Mouse (Mus musculus) lung, embryonic 15.5 days (tissue): ENCODE measurements around the gene Spns3. TPM values are rescaled to one million over a fixed set of nuclear protein-coding genes. Genes with fewer than 3 reads are reported as not detected.

Experiments
- ATAC-seq: fragments of 200-750 bp; cut with Nextera tagmentation; 2 replicates; pipeline ENCODE4 v1.8.0; 2017; ENCODE audit warnings: moderate number of reproducible peaks, borderline replicate concordance; ENCODE audit not compliant: low FRiP score, low TSS enrichment; ENCODE audit errors: extremely low read depth
- H3K27ac ChIP-seq: fragments of 300-500 bp; sonication (generic); 2 replicates; pipeline ENCODE4 v1.5.1; 2015; ENCODE audit warnings: moderate library complexity, mild to moderate bottlenecking, inconsistent platforms
- H3K27me3 ChIP-seq: fragments of 300-500 bp; sonication (generic); 2 replicates; pipeline ENCODE4 v1.6.1; 2015; ENCODE audit warnings: inconsistent platforms
- H3K36me3 ChIP-seq: fragments of 300-500 bp; sonication (generic); 2 replicates; pipeline ENCODE4 v1.6.1; 2015; ENCODE audit warnings: inconsistent platforms
- H3K4me1 ChIP-seq: fragments of 300-500 bp; sonication (generic); 2 replicates; pipeline ENCODE4 v1.6.1; 2015; ENCODE audit warnings: inconsistent platforms
- H3K4me2 ChIP-seq: fragments of 300-500 bp; sonication (generic); 2 replicates; pipeline ENCODE4 v1.6.1; 2015; ENCODE audit warnings: inconsistent platforms, mild to moderate bottlenecking, moderate library complexity
- H3K4me3 ChIP-seq: fragments of 300-500 bp; sonication (generic); 2 replicates; pipeline ENCODE4 v1.5.1; 2015; ENCODE audit warnings: mild to moderate bottlenecking, inconsistent platforms
- H3K9ac ChIP-seq: fragments of 300-500 bp; sonication (generic); 2 replicates; pipeline ENCODE4 v1.6.1; 2015; ENCODE audit warnings: inconsistent platforms
- H3K9me3 ChIP-seq: fragments of 300-500 bp; sonication (generic); 2 replicates; pipeline ENCODE4 v1.6.1; 2016; ENCODE audit warnings: inconsistent platforms
- WGBS: fragments of 180-500 bp; shearing (Covaris S2); methylation state at CpG from one replicate; pipeline ENCODE4 v1.1.7; 2015; 5-methylcytosine and 5-hydroxymethylcytosine counted together
- polyA plus RNA-seq: library from polyadenylated mRNA; unstranded; fragments of >200 nt; fragmentation: Nextera tagmentation; extraction: Ambion mirVana; gene quantifications from 2 replicates; pipeline ENCODE4 v1.2.1, GENCODE M21; 2015

The Spns3 gene
- polyA plus RNA-seq, 1 experiment from 2014 or later = 0.22 TPM

- Histone ChIP-seq H3K36me3 (no peaks in the 10 kb centered on the region), H3K4me3 (peak overlapping the region; percentile 67; the same call in 1 of the 2 replicates), H3K4me2 (peak overlapping the region; percentile 99), H3K27me3 (peaks cover 21% of the 10 kb centered on the region), H3K4me1 (peaks cover 40% of the 10 kb centered on the region), H3K9me3 (no peaks in the 10 kb centered on the region), H3K27ac (0 out of 2 replicates have a peak overlapping the region, but pooled peaks have one; percentile 26), H3K9ac (no peak overlapping the region)
- ATAC-seq = no peak
- WGBS = 89% methylated on average over 2 of the region's 2 CpGs
Measured at GRCm38 (mm10) chr11:72487739-72488138, 62.6 kb downstream of the Spns3 start.

- Histone ChIP-seq H3K9ac (no peak overlapping the region), H3K36me3 (no peaks in the 10 kb centered on the region), H3K27ac (0 out of 2 replicates have a peak overlapping the region, but pooled peaks have one; percentile 26), H3K27me3 (peaks cover 21% of the 10 kb centered on the region), H3K4me3 (0 out of 2 replicates have a peak overlapping the region, but pooled peaks have one; percentile 6), H3K4me2 (peak overlapping the region; percentile 99), H3K4me1 (peaks cover 40% of the 10 kb centered on the region), H3K9me3 (no peaks in the 10 kb centered on the region)
- WGBS = 49% methylated on average over 5 of the region's 5 CpGs
- ATAC-seq = no peak
Measured at GRCm38 (mm10) chr11:72487171-72487570, 63.1 kb downstream of the Spns3 start.

- Histone ChIP-seq H3K4me3 (no peak overlapping the region), H3K27ac (no peak overlapping the region), H3K4me1 (peaks cover 40% of the 10 kb centered on the region), H3K9ac (no peak overlapping the region), H3K27me3 (peaks cover 21% of the 10 kb centered on the region), H3K9me3 (no peaks in the 10 kb centered on the region), H3K36me3 (no peaks in the 10 kb centered on the region), H3K4me2 (no peak overlapping the region)
- ATAC-seq = no peak
- 66% methylated on average over 11 of the region's 11 CpGs for WGBS
Measured at GRCm38 (mm10) chr11:72485960-72486359, 64.3 kb downstream of the Spns3 start.

GRCm38 (mm10) chr11:72485157-72485556, 65.1 kb downstream of the Spns3 start:
- Histone ChIP-seq H3K4me3 (no peak overlapping the region), H3K27me3 (peaks cover 21% of the 10 kb centered on the region), H3K36me3 (no peaks in the 10 kb centered on the region), H3K4me2 (no peak overlapping the region), H3K9ac (no peak overlapping the region), H3K27ac (0 out of 2 replicates have a peak overlapping the region, but pooled peaks have one; percentile 3), H3K4me1 (peaks cover 40% of the 10 kb centered on the region), H3K9me3 (no peaks in the 10 kb centered on the region)
- ATAC-seq = no peak
- 47% methylated on average over 5 of the region's 5 CpGs for WGBS

GRCm38 (mm10) chr11:72484549-72484948, 65.8 kb downstream of the Spns3 start:
- Histone ChIP-seq H3K27ac (0 out of 2 replicates have a peak overlapping the region, but pooled peaks have one; percentile 3), H3K4me1 (peaks cover 40% of the 10 kb centered on the region), H3K36me3 (no peaks in the 10 kb centered on the region), H3K27me3 (peaks cover 21% of the 10 kb centered on the region), H3K4me3 (no peak overlapping the region), H3K9ac (no peak overlapping the region), H3K9me3 (no peaks in the 10 kb centered on the region), H3K4me2 (no peak overlapping the region)
- ATAC-seq = no peak
- 26% methylated on average over 6 of the region's 6 CpGs for WGBS

GRCm38 (mm10) chr11:72481952-72482351, 68.4 kb downstream of the Spns3 start:
- no peaks in the 10 kb centered on the region for H3K9me3 ChIP-seq
- 79% methylated on average over 4 of the region's 4 CpGs for WGBS
- H3K4me3 ChIP-seq = no peak overlapping the region
- no peak overlapping the region for H3K27ac ChIP-seq
- peaks cover 39% of the 10 kb centered on the region for H3K4me1 ChIP-seq
- no peaks in the 10 kb centered on the region; the same call in 1 of the 2 replicates for H3K27me3 ChIP-seq
- no peaks in the 10 kb centered on the region for H3K36me3 ChIP-seq
- no peak overlapping the region for H3K4me2 ChIP-seq
- ATAC-seq = no peak
- no peak overlapping the region for H3K9ac ChIP-seq

GRCm38 (mm10) chr11:72481313-72481712, 69.0 kb downstream of the Spns3 start:
- Histone ChIP-seq H3K27me3 (no peaks in the 10 kb centered on the region), H3K9me3 (no peaks in the 10 kb centered on the region), H3K4me3 (no peak overlapping the region), H3K36me3 (no peaks in the 10 kb centered on the region), H3K4me2 (no peak overlapping the region), H3K27ac (no peak overlapping the region), H3K4me1 (peaks cover 39% of the 10 kb centered on the region), H3K9ac (no peak overlapping the region)
- no peak for ATAC-seq
- 71% methylated on average over 5 of the region's 5 CpGs for WGBS

- Histone ChIP-seq H3K4me3 (no peak overlapping the region), H3K36me3 (no peaks in the 10 kb centered on the region), H3K9ac (no peak overlapping the region), H3K9me3 (no peaks in the 10 kb centered on the region), H3K4me1 (peaks cover 22% of the 10 kb centered on the region), H3K27me3 (no peaks in the 10 kb centered on the region), H3K4me2 (no peak overlapping the region), H3K27ac (no peak overlapping the region)
- ATAC-seq = no peak
- 71% methylated on average over 2 of the region's 2 CpGs for WGBS
Measured at GRCm38 (mm10) chr11:72479499-72479898, 70.8 kb downstream of the Spns3 start.

GRCm38 (mm10) chr11:72478228-72478627, 72.1 kb downstream of the Spns3 start:
- Histone ChIP-seq H3K4me2 (no peak overlapping the region), H3K4me3 (no peak overlapping the region), H3K9me3 (no peaks in the 10 kb centered on the region), H3K4me1 (peaks cover 21% of the 10 kb centered on the region), H3K36me3 (no peaks in the 10 kb centered on the region), H3K27me3 (no peaks in the 10 kb centered on the region), H3K9ac (no peak overlapping the region), H3K27ac (peak overlapping the region; percentile 34; the same call in 1 of the 2 replicates)
- no peak for ATAC-seq
- WGBS = 44% methylated on average over 6 of the region's 6 CpGs

GRCm38 (mm10) chr11:72477653-72478052, 72.7 kb downstream of the Spns3 start:
- no peak overlapping the region for H3K4me3 ChIP-seq
- 79% methylated on average over 1 of the region's 1 CpGs for WGBS
- H3K4me1 ChIP-seq = peaks cover 27% of the 10 kb centered on the region
- H3K27me3 ChIP-seq = no peaks in the 10 kb centered on the region
- no peaks in the 10 kb centered on the region for H3K36me3 ChIP-seq
- H3K27ac ChIP-seq = peak overlapping the region; percentile 34; the same call in 1 of the 2 replicates
- no peak overlapping the region for H3K9ac ChIP-seq
- H3K9me3 ChIP-seq = no peaks in the 10 kb centered on the region
- H3K4me2 ChIP-seq = no peak overlapping the region
- ATAC-seq = no peak

- Histone ChIP-seq H3K27me3 (no peaks in the 10 kb centered on the region), H3K36me3 (no peaks in the 10 kb centered on the region), H3K9ac (no peak overlapping the region), H3K4me2 (no peak overlapping the region), H3K9me3 (no peaks in the 10 kb centered on the region), H3K27ac (peak overlapping the region; percentile 34; the same call in 1 of the 2 replicates), H3K4me1 (peaks cover 32% of the 10 kb centered on the region), H3K4me3 (no peak overlapping the region)
- ATAC-seq = no peak
- 35% methylated on average over 5 of the region's 5 CpGs for WGBS
Measured at GRCm38 (mm10) chr11:72477182-72477581, 73.1 kb downstream of the Spns3 start.

- Histone ChIP-seq H3K36me3 (no peaks in the 10 kb centered on the region), H3K9ac (no peak overlapping the region), H3K27ac (no peak overlapping the region), H3K27me3 (no peaks in the 10 kb centered on the region), H3K9me3 (no peaks in the 10 kb centered on the region), H3K4me2 (no peak overlapping the region), H3K4me1 (peaks cover 39% of the 10 kb centered on the region), H3K4me3 (no peak overlapping the region)
- ATAC-seq = no peak
- WGBS = 78% methylated on average over 7 of the region's 7 CpGs
Measured at GRCm38 (mm10) chr11:72476074-72476625, 74.2 kb downstream of the Spns3 start.
